Mouse (Mus musculus) limb, embryonic 14.5 days (tissue): ENCODE measurements around the gene Cpd. TPM values are rescaled to one million over a fixed set of nuclear protein-coding genes. Genes with fewer than 3 reads are reported as not detected.
A peak's percentile ranks its signal among the peaks of the same experiment; 100 is the strongest.

Experiments
- ATAC-seq: fragments of 200-750 bp; cut with Nextera tagmentation; 2 replicates; pipeline ENCODE4 v1.8.0; 2017; ENCODE audit warnings: low read depth, moderate number of reproducible peaks, moderate TSS enrichment; ENCODE audit not compliant: low FRiP score
- DNase-seq: peaks from one replicate; pipeline ENCODE4 v3.0.0-alpha.2; 2015; ENCODE audit warnings: low spot score
- H3K27ac ChIP-seq: fragments of 300-500 bp; sonication (generic); replicated peaks from 2 replicates; pipeline ENCODE4 v1.5.1; 2014; ENCODE audit warnings: low read depth, mild to moderate bottlenecking, low read length, moderate library complexity, mixed read lengths
- H3K27me3 ChIP-seq: fragments of 300-500 bp; sonication (generic); 2 replicates; pipeline ENCODE4 v1.6.1; 2014; ENCODE audit warnings: low read length, mixed read lengths; ENCODE audit not compliant: control insufficient read depth, insufficient read depth
- H3K36me3 ChIP-seq: fragments of 300-500 bp; sonication (generic); 2 replicates; pipeline ENCODE4 v1.6.1; 2014; ENCODE audit warnings: mild to moderate bottlenecking, low read length, moderate library complexity, mixed read lengths; ENCODE audit not compliant: control insufficient read depth, insufficient read depth
- H3K4me1 ChIP-seq: fragments of 300-500 bp; sonication (generic); 2 replicates; pipeline ENCODE4 v1.6.1; 2014; ENCODE audit warnings: antibody characterized with exemption, low read length, mixed read lengths; ENCODE audit not compliant: control insufficient read depth, insufficient read depth
- H3K4me2 ChIP-seq: fragments of 300-500 bp; sonication (generic); replicated peaks from 2 replicates; pipeline ENCODE4 v1.6.1; 2014; ENCODE audit warnings: low read depth, mild to moderate bottlenecking, low read length, moderate library complexity; ENCODE audit not compliant: severe bottlenecking
- H3K4me3 ChIP-seq: fragments of 300-500 bp; sonication (generic); replicated peaks from 2 replicates; pipeline ENCODE4 v1.5.1; 2014; ENCODE audit warnings: low read length
- H3K9ac ChIP-seq: fragments of 300-500 bp; sonication (generic); 2 replicates; pipeline ENCODE4 v1.6.1; 2014; ENCODE audit warnings: mild to moderate bottlenecking, low read depth, low read length, moderate library complexity; ENCODE audit not compliant: severe bottlenecking
- H3K9me3 ChIP-seq: fragments of 300-500 bp; sonication (generic); 2 replicates; pipeline ENCODE4 v1.6.1; 2016; ENCODE audit warnings: low read length; ENCODE audit not compliant: control insufficient read depth
- POLR2A ChIP-seq: fragments of 200-500 bp; IDR thresholded peaks from 2 replicates; pipeline ENCODE4 v1.8.0; 2012; ENCODE audit warnings: inconsistent platforms, mild to moderate bottlenecking, moderate library complexity, borderline replicate concordance; ENCODE audit not compliant: insufficient read depth, insufficient read length; ENCODE audit errors: extremely low read depth
- WGBS: fragments of 180-500 bp; shearing (Covaris S2); extraction: QIAGEN DNeasy Blood & Tissue Kit; methylation state at CpG from one replicate; pipeline ENCODE4 v1.1.7; 2014; 5-methylcytosine and 5-hydroxymethylcytosine counted together
- polyA plus RNA-seq, 2 experiments: library from polyadenylated mRNA; depleted of rRNA in 1 of 2; stranded (reverse) in 1 of 2; unstranded in 1 of 2; fragments of >200 nt; fragmentation: Nextera tagmentation in 1 of 2; extraction: Ambion mirVana in 1 of 2; gene quantifications; 2 replicates each; pipeline versions ENCODE4 v1.2.1 to v1.2.3; 2012 to 2014

The Cpd gene
- polyA plus RNA-seq (2012; rRNA removed) (24.9 and 25.1 TPM in 2 replicates), polyA plus RNA-seq (2014; fragmentation: Nextera tagmentation; extraction: Ambion mirVana) (21.0 and 21.7 TPM in 2 replicates)

DNA sequence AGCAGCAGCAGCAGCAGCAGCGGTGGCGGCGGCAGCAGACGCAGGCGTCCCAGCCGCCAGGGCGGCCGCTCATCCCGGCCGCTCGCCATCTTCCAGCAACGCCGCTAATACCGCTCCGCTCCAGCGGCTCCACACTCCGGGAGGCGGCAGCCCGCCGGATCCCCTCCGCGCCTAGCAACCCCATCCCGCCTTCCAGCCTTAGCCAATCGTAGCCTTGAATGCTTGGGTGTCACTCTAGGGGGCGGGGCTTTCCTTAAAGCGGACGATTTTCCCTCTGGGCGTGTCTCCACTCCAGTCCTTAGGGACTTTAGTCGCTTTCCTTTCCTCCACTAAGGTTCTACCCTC lies at the start of gene Cpd:
Cpd (minus strand) TSS at position 141 of the 345 bp plus-strand sequence.
- WGBS: 0% methylated on average over 22 of the region's 29 CpGs
- ATAC-seq: peak; percentile 100

DNA sequence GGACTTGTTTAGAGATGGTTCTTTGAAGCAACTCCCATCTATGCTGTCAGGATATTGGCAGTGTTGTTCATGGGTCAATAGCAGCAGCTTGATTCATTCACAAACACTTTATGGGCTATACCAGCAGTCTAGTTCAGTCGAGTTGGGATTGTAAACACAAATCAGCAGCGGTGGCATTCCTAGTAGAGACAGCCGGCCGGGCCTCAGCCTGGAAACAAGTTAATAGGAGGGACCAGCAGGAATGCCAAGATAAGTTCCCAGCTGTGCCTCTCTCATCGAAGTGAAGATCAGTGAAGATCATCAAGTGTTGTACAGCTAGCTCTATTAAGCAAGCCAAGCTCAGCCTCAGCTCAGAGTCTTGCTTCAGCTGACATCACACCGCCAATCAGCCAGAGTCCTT lies 49.5 kb upstream of the Cpd start:
- DNase-seq (no peak), ATAC-seq (no peak)
- no peaks in the 10 kb centered on the region for H3K9me3 ChIP-seq
- WGBS: 48% methylated on average over 6 of the region's 6 CpGs
- H3K36me3 ChIP-seq: no peaks in the 10 kb centered on the region
- H3K4me3 ChIP-seq: no peak overlapping the region
- no peak overlapping the region for H3K9ac ChIP-seq
- no peak overlapping the region for H3K4me2 ChIP-seq
- TF ChIP-seq POLR2A: no peak
- H3K4me1 ChIP-seq: peaks cover 7% of the 10 kb centered on the region
- H3K27ac ChIP-seq: no peak overlapping the region
- H3K27me3 ChIP-seq: no peaks in the 10 kb centered on the region

More for the DNA sequence above, at the start of gene Cpd:
- Histone ChIP-seq H3K4me2 (peak within 1 kb of the TSS; percentile 98), H3K4me3 (peak within 1 kb of the TSS; percentile 81), H3K4me1 (peaks cover 23% of the 10 kb centered on the region), H3K27me3 (no peaks in the 10 kb centered on the region), H3K9ac (peak within 1 kb of the TSS; percentile 72), H3K9me3 (no peaks in the 10 kb centered on the region), H3K36me3 (no peaks in the 10 kb centered on the region), H3K27ac (peak within 1 kb of the TSS; percentile 61)
- DNase-seq: peak; percentile 100
- peak; percentile 95; the same call in 1 of the 2 replicates for TF ChIP-seq POLR2A

DNA sequence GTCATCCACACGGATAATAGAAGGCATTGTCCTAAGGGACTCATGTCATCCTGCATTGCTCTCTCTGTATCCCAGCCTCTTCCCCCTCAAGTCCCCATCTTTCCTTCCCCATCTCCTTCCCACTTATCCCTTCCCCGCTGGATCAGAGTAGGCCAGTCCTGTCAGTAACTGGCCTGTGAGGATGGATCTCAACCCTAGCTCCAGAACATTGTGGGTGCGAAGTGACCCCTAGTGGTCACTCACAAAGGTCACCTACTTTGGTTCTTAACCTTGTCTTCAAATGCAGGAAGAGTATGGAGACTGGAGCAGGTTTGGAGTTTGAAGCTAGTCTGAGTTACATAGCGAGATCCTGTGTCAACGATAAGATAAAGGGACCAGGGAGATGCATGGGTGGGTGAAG lies 47.4 kb upstream of the Cpd start:
- DNase-seq: peak; percentile 68
- 40% methylated on average over 5 of the region's 5 CpGs for whole genome bisulfite sequencing
- no peak overlapping the region for H3K4me3 ChIP-seq
- H3K4me2 ChIP-seq: no peak overlapping the region
- H3K27me3 ChIP-seq: no peaks in the 10 kb centered on the region
- no peak for TF ChIP-seq POLR2A
- no peaks in the 10 kb centered on the region for H3K36me3 ChIP-seq
- H3K4me1 ChIP-seq: peaks cover 7% of the 10 kb centered on the region
- no peaks in the 10 kb centered on the region for H3K9me3 ChIP-seq
- H3K27ac ChIP-seq: no peak overlapping the region
- ATAC-seq: peak; percentile 53; the same call in 1 of the 2 replicates
- no peak overlapping the region for H3K9ac ChIP-seq

DNA sequence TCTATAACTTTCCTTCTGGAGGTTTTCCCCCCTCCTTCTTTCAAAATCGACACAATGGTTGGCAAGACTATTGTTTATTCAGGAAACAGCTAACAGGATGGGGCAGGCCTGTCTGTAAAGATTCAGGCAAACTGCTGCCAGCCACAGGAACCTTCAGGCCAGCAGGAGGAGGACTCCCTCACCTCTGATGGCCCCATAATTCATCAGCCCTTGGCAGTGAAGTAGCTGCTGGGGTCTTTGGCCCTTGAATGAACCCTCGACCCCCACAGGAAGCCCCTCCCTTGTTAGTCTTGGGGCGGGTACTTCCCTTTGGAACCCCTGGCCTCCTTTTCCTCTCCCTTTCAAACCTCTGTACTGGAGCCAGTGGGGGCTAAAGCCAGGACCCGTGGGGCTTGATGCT lies 46.8 kb upstream of the Cpd start:
- H3K9ac ChIP-seq: no peak overlapping the region
- 12% methylated on average over 4 of the region's 4 CpGs for WGBS
- H3K4me3 ChIP-seq: no peak overlapping the region
- H3K36me3 ChIP-seq: no peaks in the 10 kb centered on the region
- ATAC-seq: no peak
- H3K27me3 ChIP-seq: no peaks in the 10 kb centered on the region
- H3K9me3 ChIP-seq: no peaks in the 10 kb centered on the region
- no peak for DNase-seq
- TF ChIP-seq POLR2A: no peak
- peaks cover 7% of the 10 kb centered on the region for H3K4me1 ChIP-seq
- no peak overlapping the region for H3K4me2 ChIP-seq
- no peak overlapping the region for H3K27ac ChIP-seq

DNA sequence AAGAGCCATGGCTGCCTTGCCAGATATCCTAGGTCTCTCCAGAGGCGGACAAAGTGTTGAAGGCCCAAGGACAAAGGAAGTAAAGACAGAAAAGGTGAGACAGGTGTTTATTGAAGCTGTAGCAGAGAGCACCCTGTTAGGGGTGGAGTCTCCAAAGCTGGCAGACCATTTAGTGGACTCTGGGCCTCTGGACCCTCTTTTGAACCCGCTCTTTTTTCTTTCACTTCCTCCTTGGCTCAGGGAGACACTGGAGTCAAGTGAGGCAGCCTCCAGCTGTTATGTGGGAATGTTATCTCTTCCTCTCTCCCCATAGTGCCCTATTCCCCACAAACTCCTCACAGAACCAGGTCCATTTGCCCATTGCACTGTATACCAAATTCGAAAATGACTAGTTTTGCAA lies 46.2 kb upstream of the Cpd start:
- H3K4me2 ChIP-seq: no peak overlapping the region
- H3K4me3 ChIP-seq: no peak overlapping the region
- no peaks in the 10 kb centered on the region for H3K27me3 ChIP-seq
- DNase-seq (no peak), ATAC-seq (no peak)
- H3K27ac ChIP-seq: no peak overlapping the region
- no peak overlapping the region for H3K9ac ChIP-seq
- peaks cover 7% of the 10 kb centered on the region for H3K4me1 ChIP-seq
- no peaks in the 10 kb centered on the region for H3K36me3 ChIP-seq
- no peak for TF ChIP-seq POLR2A
- no peaks in the 10 kb centered on the region for H3K9me3 ChIP-seq
- 83% methylated on average over 3 of the region's 3 CpGs for WGBS
